Mouse (Mus musculus) hindbrain, embryonic 16.5 days (tissue): Measurements from ENCODE around the gene Hydin. TPM values are rescaled to one million over a fixed set of nuclear protein-coding genes. Genes with fewer than 3 reads are reported as not detected.

Source experiments
- ATAC-seq: fragments of 200-750 bp; cut with Nextera tagmentation; 2 replicates; pipeline ENCODE4 v1.8.0; 2017; ENCODE audit warnings: moderate TSS enrichment, moderate library complexity
- H3K27ac ChIP-seq: fragments of 300-500 bp; sonication (generic); 2 replicates; pipeline ENCODE4 v1.5.1; 2014; ENCODE audit warnings: low read depth, mild to moderate bottlenecking, control low read depth, low read length, moderate library complexity
- H3K27me3 ChIP-seq: fragments of 300-500 bp; sonication (generic); replicated peaks from 2 replicates; pipeline ENCODE4 v1.6.1; 2014; ENCODE audit warnings: low read length; ENCODE audit not compliant: control insufficient read depth, insufficient read depth
- H3K36me3 ChIP-seq: fragments of 300-500 bp; sonication (generic); 2 replicates; pipeline ENCODE4 v1.6.1; 2014; ENCODE audit warnings: mild to moderate bottlenecking, low read length, moderate library complexity, mixed read lengths; ENCODE audit not compliant: control insufficient read depth, insufficient read depth
- H3K4me1 ChIP-seq: fragments of 300-500 bp; sonication (generic); 2 replicates; pipeline ENCODE4 v1.6.1; 2014; ENCODE audit warnings: low read depth, low read length; ENCODE audit not compliant: control insufficient read depth, insufficient read depth
- H3K4me2 ChIP-seq: fragments of 300-500 bp; sonication (generic); 2 replicates; pipeline ENCODE4 v1.6.1; 2014; ENCODE audit warnings: mild to moderate bottlenecking, low read length, control low read depth, moderate library complexity
- H3K4me3 ChIP-seq: fragments of 300-500 bp; sonication (generic); 2 replicates; pipeline ENCODE4 v1.5.1; 2014; ENCODE audit warnings: mild to moderate bottlenecking, low read length, control low read depth, moderate library complexity
- H3K9ac ChIP-seq: fragments of 300-500 bp; sonication (generic); 2 replicates; pipeline ENCODE4 v1.6.1; 2014; ENCODE audit warnings: low read depth, mild to moderate bottlenecking, control low read depth, low read length, moderate library complexity
- H3K9me3 ChIP-seq: fragments of 300-500 bp; sonication (generic); 2 replicates; pipeline ENCODE4 v1.6.1; 2014; ENCODE audit warnings: mild to moderate bottlenecking, low read length, moderate library complexity; ENCODE audit not compliant: control insufficient read depth
- WGBS: fragments of 180-500 bp; shearing (Covaris S2); extraction: QIAGEN DNeasy Blood & Tissue Kit; methylation state at CpG from one replicate; pipeline ENCODE4 v1.1.7; 2014; 5-methylcytosine and 5-hydroxymethylcytosine counted together
- polyA plus RNA-seq: library from polyadenylated mRNA; unstranded; fragments of >200 nt; fragmentation: Nextera tagmentation; extraction: Ambion mirVana; gene quantifications from 2 replicates; pipeline ENCODE4 v1.2.1, GENCODE M21; 2015

The Hydin gene
- polyA plus RNA-seq, 1 experiment from 2014 or later: 0.41 TPM

DNA sequence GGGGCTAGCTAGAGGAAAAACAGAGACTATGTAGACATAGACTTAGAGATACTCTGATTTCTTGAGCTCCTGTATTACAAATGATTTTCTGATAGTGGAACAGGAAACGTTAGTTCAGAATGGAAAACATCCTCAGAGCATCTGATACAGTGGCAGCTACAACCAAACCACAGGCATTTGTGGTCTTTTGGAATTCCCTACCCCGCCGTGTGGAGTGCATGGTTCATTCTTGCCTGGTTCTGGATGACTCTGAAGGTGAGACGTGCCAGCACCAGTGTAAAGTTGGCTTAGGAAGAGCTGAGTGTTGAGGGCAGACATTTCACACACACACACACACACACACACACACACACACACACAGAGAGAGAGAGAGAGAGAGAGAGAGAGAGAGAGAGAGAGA lies 12.8 kb upstream of the Hydin start:
- WGBS: 87% methylated on average over 4 of the region's 4 CpGs
- Histone ChIP-seq H3K4me2 (no peak overlapping the region), H3K9ac (no peak overlapping the region), H3K4me1 (no peaks in the 10 kb centered on the region), H3K4me3 (no peak overlapping the region), H3K36me3 (no peaks in the 10 kb centered on the region), H3K27ac (no peak overlapping the region), H3K9me3 (no peaks in the 10 kb centered on the region), H3K27me3 (no peaks in the 10 kb centered on the region)
- ATAC-seq: no peak

DNA sequence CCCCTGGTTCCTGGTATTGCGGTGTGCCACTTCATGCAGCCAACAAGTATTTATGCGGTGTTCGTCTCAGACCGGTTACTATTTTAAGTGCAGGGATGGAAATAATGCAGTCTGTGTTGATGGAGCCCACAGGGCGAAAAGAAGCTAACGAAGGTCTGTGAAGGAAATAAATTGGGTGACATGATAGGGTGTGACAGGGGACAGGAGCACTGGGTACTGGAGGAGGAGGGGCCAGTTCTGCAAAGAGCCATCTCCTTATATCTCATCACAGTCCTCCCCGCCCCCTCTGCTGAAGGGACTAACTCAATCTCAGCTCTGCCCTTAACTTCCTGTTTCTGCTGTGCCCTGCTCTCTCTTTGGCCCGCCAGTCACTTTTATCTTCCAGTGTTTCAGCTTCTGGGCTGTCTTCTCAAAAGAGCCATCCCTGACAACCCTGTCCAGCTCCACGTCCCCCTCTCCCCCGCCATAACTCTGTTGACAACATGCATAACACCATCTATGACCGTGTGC lies 926 bp upstream of the Hydin start:
- H3K9ac ChIP-seq: no peak overlapping the region
- H3K9me3 ChIP-seq: no peaks in the 10 kb centered on the region
- H3K4me3 ChIP-seq: no peak overlapping the region
- no peak overlapping the region for H3K4me2 ChIP-seq
- no peaks in the 10 kb centered on the region for H3K36me3 ChIP-seq
- no peaks in the 10 kb centered on the region for H3K27me3 ChIP-seq
- no peak overlapping the region for H3K27ac ChIP-seq
- 64% methylated on average over 11 of the region's 11 CpGs for WGBS
- H3K4me1 ChIP-seq: peaks cover 8% of the 10 kb centered on the region; the same call in 1 of the 2 replicates
- ATAC-seq: no peak

DNA sequence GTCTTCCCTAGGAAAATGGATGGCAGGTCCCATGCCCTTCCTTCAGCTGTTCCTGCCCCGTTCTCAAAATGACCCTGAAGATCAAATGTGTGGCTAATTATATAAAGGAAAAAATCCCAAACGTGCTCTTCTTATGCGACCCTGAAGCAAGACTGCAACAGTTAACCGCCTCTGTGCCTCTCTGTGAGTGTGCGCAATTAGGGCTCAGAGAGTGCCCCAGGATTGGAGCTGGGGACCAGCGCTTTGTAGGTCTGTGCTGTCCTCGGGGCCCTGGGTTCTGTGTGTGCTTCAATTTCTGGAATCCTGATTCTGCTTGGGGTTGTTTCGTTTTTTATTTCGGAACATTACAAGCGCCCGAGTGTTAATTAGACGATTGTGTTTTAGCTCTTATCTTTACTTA lies 491 bp downstream of the Hydin start:
- H3K4me3 ChIP-seq: peak overlapping the region; percentile 37
- H3K9ac ChIP-seq: no peak overlapping the region
- no peaks in the 10 kb centered on the region for H3K9me3 ChIP-seq
- H3K27me3 ChIP-seq: no peaks in the 10 kb centered on the region
- no peaks in the 10 kb centered on the region for H3K36me3 ChIP-seq
- peak overlapping the region; percentile 76 for H3K4me2 ChIP-seq
- 13% methylated on average over 12 of the region's 12 CpGs for WGBS
- no peak overlapping the region for H3K27ac ChIP-seq
- ATAC-seq: no peak
- peaks cover 8% of the 10 kb centered on the region; the same call in 1 of the 2 replicates for H3K4me1 ChIP-seq

DNA sequence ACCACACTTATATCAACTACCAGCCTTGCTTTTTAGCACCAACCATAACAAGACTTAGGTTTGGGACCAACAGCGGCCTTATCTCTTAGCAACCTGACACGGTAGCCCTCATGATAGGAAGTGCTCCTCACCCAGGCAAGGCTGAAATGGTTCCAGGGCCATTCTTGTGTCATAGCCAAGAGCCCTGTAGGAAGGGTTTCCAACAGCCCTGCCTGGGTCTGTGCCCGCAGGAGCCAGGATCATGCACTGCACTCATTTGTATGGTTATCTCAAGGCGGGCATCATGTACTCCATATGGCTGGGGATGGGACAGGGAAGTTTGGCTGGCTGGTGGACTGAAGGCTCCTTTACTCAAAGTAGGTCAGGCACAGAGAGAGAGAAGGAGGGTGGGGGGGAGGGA lies 3.9 kb downstream of the Hydin start:
- H3K4me2 ChIP-seq: no peak overlapping the region
- H3K36me3 ChIP-seq: no peaks in the 10 kb centered on the region
- no peak overlapping the region for H3K4me3 ChIP-seq
- peaks cover 8% of the 10 kb centered on the region; the same call in 1 of the 2 replicates for H3K4me1 ChIP-seq
- no peaks in the 10 kb centered on the region for H3K9me3 ChIP-seq
- WGBS: 91% methylated on average over 4 of the region's 4 CpGs
- H3K9ac ChIP-seq: no peak overlapping the region
- H3K27ac ChIP-seq: no peak overlapping the region
- no peak for ATAC-seq
- H3K27me3 ChIP-seq: no peaks in the 10 kb centered on the region

DNA sequence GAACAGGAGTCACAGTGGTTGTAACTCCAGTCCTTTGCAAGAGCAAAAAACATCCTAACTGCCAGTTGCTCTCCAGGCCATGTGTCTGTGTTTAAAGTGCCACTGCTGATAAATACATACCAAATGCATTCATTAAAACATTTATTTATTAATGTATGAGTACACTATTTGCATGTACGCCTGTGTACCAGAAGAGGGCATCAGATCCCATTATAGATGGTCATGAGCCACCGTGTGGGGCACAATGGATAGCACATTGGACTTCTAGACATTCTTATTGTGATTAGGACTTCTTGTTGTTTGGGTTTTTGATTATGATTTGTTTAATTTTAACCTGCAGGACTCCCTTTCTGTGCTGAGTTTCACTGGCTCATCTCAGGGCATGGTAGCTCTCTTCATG lies 6.6 kb downstream of the Hydin start:
- Histone ChIP-seq H3K4me1 (no peaks in the 10 kb centered on the region), H3K9ac (no peak overlapping the region), H3K4me2 (no peak overlapping the region), H3K9me3 (no peaks in the 10 kb centered on the region), H3K36me3 (no peaks in the 10 kb centered on the region), H3K4me3 (no peak overlapping the region), H3K27ac (no peak overlapping the region), H3K27me3 (no peaks in the 10 kb centered on the region)
- 60% methylated on average over 2 of the region's 2 CpGs for WGBS
- ATAC-seq: no peak

DNA sequence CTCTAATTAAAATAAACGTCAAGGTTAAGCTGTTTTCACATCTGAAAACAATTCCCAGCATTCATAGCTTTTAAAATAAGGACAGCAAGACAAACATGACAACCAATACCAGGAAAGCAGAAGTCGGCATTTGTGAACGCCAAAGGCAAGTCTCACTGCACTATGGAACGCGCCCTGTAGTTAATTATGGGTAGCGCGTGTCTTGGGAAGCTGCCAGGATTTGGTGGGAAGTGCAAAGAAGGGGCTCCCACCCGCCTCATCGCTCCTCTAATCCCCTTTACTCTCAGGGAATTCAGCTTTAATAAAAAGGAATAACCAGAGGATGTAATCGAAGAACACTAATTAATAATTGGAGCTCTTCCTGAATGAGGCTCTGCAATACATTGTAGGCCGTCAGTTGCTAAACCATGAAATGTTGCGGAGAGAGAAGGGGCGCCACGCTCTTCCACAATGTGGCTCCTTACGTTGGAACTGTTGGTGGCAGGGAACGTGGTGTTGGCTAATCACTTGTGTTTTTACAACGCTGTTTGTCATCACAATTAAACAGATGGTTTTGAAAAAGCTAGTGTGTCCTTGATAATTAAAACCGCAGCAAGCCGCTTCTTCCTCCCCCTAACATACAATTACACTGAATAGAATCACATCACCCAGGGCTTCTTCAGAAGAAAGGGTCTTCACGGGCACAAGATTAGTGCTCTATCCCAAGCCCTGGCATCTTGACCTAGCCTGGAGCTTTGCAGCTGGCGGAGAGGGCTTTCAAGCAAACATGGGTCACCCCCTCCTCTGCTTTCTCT lies 8.9 kb downstream of the Hydin start:
- no peak for ATAC-seq
- peak overlapping the region; percentile 8; the same call in 1 of the 2 replicates for H3K4me2 ChIP-seq
- no peak overlapping the region for H3K9ac ChIP-seq
- H3K4me3 ChIP-seq: no peak overlapping the region
- H3K27ac ChIP-seq: peak overlapping the region; percentile 32; the same call in 1 of the 2 replicates
- H3K27me3 ChIP-seq: no peaks in the 10 kb centered on the region
- 57% methylated on average over 21 of the region's 21 CpGs for WGBS
- H3K4me1 ChIP-seq: no peaks in the 10 kb centered on the region
- H3K36me3 ChIP-seq: no peaks in the 10 kb centered on the region
- no peaks in the 10 kb centered on the region for H3K9me3 ChIP-seq

DNA sequence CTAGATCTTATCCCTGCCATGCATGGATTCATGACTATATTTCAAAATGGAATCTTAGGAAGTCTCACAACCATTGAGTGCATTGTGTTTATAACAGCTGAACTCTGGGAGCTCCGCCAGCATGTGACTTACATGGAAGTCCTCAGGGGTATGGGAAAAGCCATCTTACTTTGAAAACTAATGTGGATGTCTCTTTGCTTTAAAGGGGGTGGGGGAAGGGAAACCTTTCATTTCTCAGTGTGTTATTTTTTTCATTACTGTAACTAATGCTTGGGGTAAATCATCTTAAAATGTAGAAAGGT lies 9.4 kb downstream of the Hydin start:
- no peak for ATAC-seq
- WGBS: 78% methylated on average over 1 of the region's 1 CpGs

DNA sequence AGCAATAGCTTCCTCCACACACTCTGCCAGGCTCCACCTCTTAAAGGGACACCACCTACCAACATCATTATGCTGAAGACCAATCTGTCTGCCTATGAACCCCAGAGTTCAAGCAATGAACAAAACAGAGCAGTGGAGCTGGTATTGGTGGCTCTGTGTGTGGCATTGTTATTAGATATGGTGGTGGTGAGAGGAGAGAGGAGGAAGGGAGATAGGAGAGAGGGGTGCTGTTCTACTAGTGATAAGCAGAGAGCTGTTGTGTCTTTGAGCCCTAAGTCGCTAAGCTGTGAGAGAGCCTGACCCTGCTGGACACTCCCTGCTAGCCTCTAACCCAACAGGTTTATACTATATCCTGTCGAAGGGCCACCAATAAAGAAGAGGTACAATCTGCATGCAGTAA lies 45.9 kb downstream of the Hydin start:
- H3K27ac ChIP-seq: no peak overlapping the region
- no peak overlapping the region for H3K4me3 ChIP-seq
- H3K36me3 ChIP-seq: no peaks in the 10 kb centered on the region
- 86% methylated on average over 2 of the region's 2 CpGs for WGBS
- H3K27me3 ChIP-seq: no peaks in the 10 kb centered on the region
- no peak overlapping the region for H3K9ac ChIP-seq
- ATAC-seq: no peak
- no peak overlapping the region for H3K4me2 ChIP-seq
- no peaks in the 10 kb centered on the region; the same call in 1 of the 2 replicates for H3K4me1 ChIP-seq
- no peaks in the 10 kb centered on the region for H3K9me3 ChIP-seq

More for the DNA sequence above, 9.4 kb downstream of the Hydin start:
- Histone ChIP-seq H3K27ac (peak overlapping the region; percentile 32; the same call in 1 of the 2 replicates), H3K36me3 (no peaks in the 10 kb centered on the region), H3K4me3 (no peak overlapping the region), H3K4me1 (no peaks in the 10 kb centered on the region), H3K4me2 (no peak overlapping the region), H3K27me3 (no peaks in the 10 kb centered on the region), H3K9me3 (no peaks in the 10 kb centered on the region), H3K9ac (no peak overlapping the region)

DNA sequence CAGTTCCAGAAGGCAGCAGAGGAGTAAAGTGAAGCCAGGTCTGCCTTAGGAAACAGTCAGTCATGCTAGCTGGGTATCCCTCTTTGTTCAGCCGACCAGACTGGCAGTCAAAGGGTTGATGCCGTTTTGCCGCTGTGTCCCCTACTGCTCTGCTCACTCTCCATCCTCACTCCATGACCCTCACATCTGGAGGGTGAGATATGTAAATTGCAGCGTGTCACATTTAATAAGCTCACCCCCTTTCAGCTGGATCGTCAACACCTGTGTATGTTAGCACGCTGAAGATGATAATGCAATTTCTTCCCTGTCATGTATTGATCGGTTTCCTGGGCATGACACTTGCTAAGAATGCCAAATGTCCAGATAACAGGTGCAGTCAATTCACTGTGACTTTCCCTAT lies 49.0 kb downstream of the Hydin start:
- no peak overlapping the region for H3K9ac ChIP-seq
- no peak overlapping the region for H3K27ac ChIP-seq
- 42% methylated on average over 7 of the region's 7 CpGs for WGBS
- no peaks in the 10 kb centered on the region for H3K27me3 ChIP-seq
- no peaks in the 10 kb centered on the region; the same call in 1 of the 2 replicates for H3K4me1 ChIP-seq
- H3K9me3 ChIP-seq: no peaks in the 10 kb centered on the region
- H3K4me2 ChIP-seq: 0 out of 2 replicates have a peak overlapping the region, but pooled peaks have one; percentile 16
- no peaks in the 10 kb centered on the region for H3K36me3 ChIP-seq
- ATAC-seq: 0 out of 2 replicates have a peak, but pooled peaks have one; percentile 30
- H3K4me3 ChIP-seq: no peak overlapping the region
